ENCODE assay signal across 8 mouse cellular contexts in the genomic region with DNA sequence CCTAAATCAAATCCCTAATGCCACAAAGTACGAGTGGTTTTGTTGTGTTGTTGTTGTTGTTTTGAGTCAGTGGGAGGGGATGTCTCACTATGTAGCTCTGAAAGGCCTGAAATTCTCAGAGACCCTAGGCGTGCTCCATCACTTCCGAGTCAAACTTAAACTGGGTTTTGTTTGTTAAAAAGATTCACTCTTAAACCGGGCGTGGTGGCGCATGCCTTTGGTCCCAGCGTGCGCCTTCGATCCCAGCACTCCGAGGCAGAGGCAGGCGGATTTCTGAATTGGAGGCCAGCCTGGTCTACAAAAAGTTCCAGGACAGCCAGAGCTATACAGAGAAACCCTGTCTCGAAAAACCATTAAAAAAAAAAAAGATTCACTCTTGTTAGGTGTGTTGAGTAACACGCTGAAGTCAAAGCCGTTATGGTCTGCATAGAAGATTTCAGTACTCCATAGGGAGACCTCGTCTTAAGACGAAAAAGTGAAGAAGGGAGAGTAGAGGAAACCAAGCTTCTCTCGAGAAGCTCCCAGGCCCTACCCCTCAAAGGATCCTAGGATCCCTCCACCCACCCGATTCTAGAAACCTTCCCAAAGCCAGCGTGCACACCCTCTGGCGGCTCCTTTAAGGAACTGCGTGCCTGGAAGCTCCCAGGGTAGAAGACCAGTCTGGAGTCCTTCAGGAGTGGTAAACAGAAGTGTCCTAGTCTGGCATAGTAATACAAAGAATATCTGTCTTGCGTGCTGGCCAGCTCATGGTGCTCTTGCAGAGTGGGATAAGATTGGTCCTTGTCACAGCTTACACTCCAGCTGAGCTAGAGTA. TPM values are rescaled to one million over a fixed set of nuclear protein-coding genes. Genes with fewer than 3 reads are reported as not detected.
DNase-seq lines count a peak whose midpoint lies in the region; ATAC-seq lines count a peak whose summit lies in the region.

No protein-coding gene starts in this region.

- H3K27me3 ChIP-seq in embryonic facial prominence, embryonic 13.5 days: no peaks in the 10 kb centered on the region
- H3K27me3 ChIP-seq in heart, embryonic 11.5 days (ENCODE audit: control insufficient read depth, insufficient read depth, low read length): no peaks in the 10 kb centered on the region
- H3K27me3 ChIP-seq in kidney, embryonic 14.5 days (ENCODE audit: control insufficient read depth, insufficient read depth, low read length): no peaks in the 10 kb centered on the region
- H3K27me3 ChIP-seq in neural tube, embryonic 13.5 days: no peaks in the 10 kb centered on the region

- H3K27ac ChIP-seq in embryonic facial prominence, embryonic 13.5 days: peak overlapping the region; percentile 97
- peak overlapping the region; percentile 97 for H3K27ac ChIP-seq in heart, embryonic 11.5 days (ENCODE audit: low read depth, low read length)
- H3K27ac ChIP-seq in kidney, embryonic 14.5 days (ENCODE audit: low read depth, low read length): peak overlapping the region; percentile 88; the same call in 1 of the 2 replicates
- H3K27ac ChIP-seq in neural tube, embryonic 13.5 days (replicated peaks): peak overlapping the region; percentile 95

- H3K4me3 ChIP-seq in embryonic facial prominence, embryonic 13.5 days: peak overlapping the region; percentile 94
- peak overlapping the region; percentile 96 for H3K4me3 ChIP-seq in heart, embryonic 11.5 days (ENCODE audit: low read depth, low read length)
- peak overlapping the region; percentile 84 for H3K4me3 ChIP-seq in kidney, embryonic 14.5 days (ENCODE audit: low read length)
- peak overlapping the region; percentile 92 for H3K4me3 ChIP-seq in neural tube, embryonic 13.5 days

- H3K9me3 ChIP-seq in embryonic facial prominence, embryonic 13.5 days: no peaks in the 10 kb centered on the region
- H3K9me3 ChIP-seq in heart, embryonic 11.5 days (replicated peaks; ENCODE audit: control insufficient read depth, low read length): no peaks in the 10 kb centered on the region
- no peaks in the 10 kb centered on the region for H3K9me3 ChIP-seq in kidney, embryonic 14.5 days (ENCODE audit: control insufficient read depth, low read length)
- H3K9me3 ChIP-seq in neural tube, embryonic 13.5 days: no peaks in the 10 kb centered on the region

- DNase-seq in ES-CJ7 (ENCODE audit: low read depth, low spot score): peak; percentile 89
- DNase-seq in adrenal gland, postnatal 36 days: peak; percentile 72 to 78
- peak; percentile 68 to 76 for DNase-seq in lung, adult 18-20 months
- peak; percentile 55 for DNase-seq in urinary bladder, postnatal 25 days (ENCODE audit: low spot score)

- H3K4me1 ChIP-seq in embryonic facial prominence, embryonic 13.5 days: peaks cover 39% of the 10 kb centered on the region
- H3K4me1 ChIP-seq in heart, embryonic 11.5 days (ENCODE audit: control insufficient read depth, insufficient read depth, low read length): peaks cover 41% of the 10 kb centered on the region
- peaks cover 30% of the 10 kb centered on the region for H3K4me1 ChIP-seq in kidney, embryonic 14.5 days (ENCODE audit: control insufficient read depth, insufficient read depth, low read length)
- H3K4me1 ChIP-seq in neural tube, embryonic 13.5 days (replicated peaks): peaks cover 55% of the 10 kb centered on the region

- H3K36me3 ChIP-seq in embryonic facial prominence, embryonic 13.5 days: peaks cover 5% of the 10 kb centered on the region; the same call in 1 of the 2 replicates
- H3K36me3 ChIP-seq in heart, embryonic 11.5 days (ENCODE audit: control insufficient read depth, insufficient read depth, low read length): no peaks in the 10 kb centered on the region
- H3K36me3 ChIP-seq in kidney, embryonic 14.5 days (ENCODE audit: control insufficient read depth, insufficient read depth, low read length): no peaks in the 10 kb centered on the region; the same call in 1 of the 2 replicates
- H3K36me3 ChIP-seq in neural tube, embryonic 13.5 days: peaks cover under 1% of the 10 kb centered on the region; the same call in 1 of the 2 replicates

- no peak for ATAC-seq in embryonic facial prominence, embryonic 13.5 days (ENCODE audit: insufficient number of reproducible peaks, insufficient read depth, low FRiP score, low TSS enrichment, low read depth)
- no peak for ATAC-seq in heart, embryonic 11.5 days (replicated peaks; ENCODE audit: insufficient number of reproducible peaks, low FRiP score, low TSS enrichment)
- peak; percentile 14 for ATAC-seq in kidney, embryonic 14.5 days (ENCODE audit: low FRiP score, low TSS enrichment)
- no peak for ATAC-seq in neural tube, embryonic 13.5 days (ENCODE audit: low read depth)

- peak overlapping the region; percentile 97 for H3K9ac ChIP-seq in embryonic facial prominence, embryonic 13.5 days
- peak overlapping the region; percentile 94 for H3K9ac ChIP-seq in heart, embryonic 11.5 days (ENCODE audit: low read depth, low read length)
- peak overlapping the region; percentile 93 for H3K9ac ChIP-seq in kidney, embryonic 14.5 days (ENCODE audit: low read depth, low read length)
- H3K9ac ChIP-seq in neural tube, embryonic 13.5 days: peak overlapping the region; percentile 98

- WGBS in embryonic facial prominence, embryonic 13.5 days: 32% methylated on average over 22 of the region's 22 CpGs
- 30% methylated on average over 22 of the region's 22 CpGs for WGBS in heart, embryonic 11.5 days (ENCODE audit: insufficient replicate concordance)
- WGBS in kidney, embryonic 14.5 days: 37% methylated on average over 22 of the region's 22 CpGs
- WGBS in neural tube, embryonic 13.5 days: 35% methylated on average over 22 of the region's 22 CpGs

- peak overlapping the region; percentile 94 for H3K4me2 ChIP-seq in embryonic facial prominence, embryonic 13.5 days
- H3K4me2 ChIP-seq in heart, embryonic 11.5 days: peak overlapping the region; percentile 97
- peak overlapping the region; percentile 94 for H3K4me2 ChIP-seq in kidney, embryonic 14.5 days (replicated peaks; ENCODE audit: low read depth, low read length)
- H3K4me2 ChIP-seq in neural tube, embryonic 13.5 days: peak overlapping the region; percentile 95

RNA-seq across cellular contexts. Expression of gene Atp8b2, which starts 0.8 kb away (rescaled TPM):
- 10 to 100 TPM; 31.3 to 49.4 TPM for total RNA-seq in adrenal gland, postnatal 36 days (2021)
- 16.8 and 17.8 TPM in 2 replicates for polyA plus RNA-seq in embryonic facial prominence, embryonic 13.5 days (2015; fragmentation: Nextera tagmentation; extraction: Ambion mirVana)
- polyA plus RNA-seq in heart, embryonic 11.5 days (2014; fragmentation: Nextera tagmentation; extraction: Ambion mirVana): 11.2 and 13.8 TPM in 2 replicates
- polyA plus RNA-seq in kidney, embryonic 14.5 days (2014; fragmentation: Nextera tagmentation; extraction: Ambion mirVana): 8.4 and 17.3 TPM in 2 replicates
- polyA plus RNA-seq in neural tube, embryonic 13.5 days (2015; fragmentation: Nextera tagmentation; extraction: Ambion mirVana): 11.3 and 12.0 TPM in 2 replicates

RNA-seq across cellular contexts. Expression of gene Hax1, which starts 34.4 kb away (rescaled TPM):
- total RNA-seq in adrenal gland, postnatal 36 days (2021): 100 to 1,000 TPM; 159 to 161 TPM
- polyA plus RNA-seq in embryonic facial prominence, embryonic 13.5 days (2015; fragmentation: Nextera tagmentation; extraction: Ambion mirVana): 169 and 173 TPM in 2 replicates
- polyA plus RNA-seq in heart, embryonic 11.5 days (2014; fragmentation: Nextera tagmentation; extraction: Ambion mirVana): 91.0 and 101 TPM in 2 replicates
- 166 and 188 TPM in 2 replicates for polyA plus RNA-seq in kidney, embryonic 14.5 days (2014; fragmentation: Nextera tagmentation; extraction: Ambion mirVana)
- 120 and 133 TPM in 2 replicates for polyA plus RNA-seq in neural tube, embryonic 13.5 days (2015; fragmentation: Nextera tagmentation; extraction: Ambion mirVana)

RNA-seq across cellular contexts. Expression of gene Il6ra, which starts 51.1 kb away (rescaled TPM):
- 10 to 100 TPM in 1 of 2 experiments, 1 to 10 TPM in 1; 7.4 to 12.9 TPM for total RNA-seq in adrenal gland, postnatal 36 days (2021)
- polyA plus RNA-seq in embryonic facial prominence, embryonic 13.5 days (2015; fragmentation: Nextera tagmentation; extraction: Ambion mirVana): 0.83 and 1.6 TPM in 2 replicates
- polyA plus RNA-seq in heart, embryonic 11.5 days (2014; fragmentation: Nextera tagmentation; extraction: Ambion mirVana): 0.08 and 0.23 TPM in 2 replicates
- 0.55 and 1.1 TPM in 2 replicates for polyA plus RNA-seq in kidney, embryonic 14.5 days (2014; fragmentation: Nextera tagmentation; extraction: Ambion mirVana)
- 0.68 and 0.96 TPM in 2 replicates for polyA plus RNA-seq in neural tube, embryonic 13.5 days (2015; fragmentation: Nextera tagmentation; extraction: Ambion mirVana)
